Mouse (Mus musculus) intestine, embryonic 14.5 days (tissue): ENCODE results near the gene Bank1. TPM values are rescaled to one million over a fixed set of nuclear protein-coding genes. Genes with fewer than 3 reads are reported as not detected.

ENCODE experiments used
- ATAC-seq: fragments of 200-750 bp; cut with Nextera tagmentation; replicated peaks from 2 replicates; pipeline ENCODE4 v1.8.0; 2017; ENCODE audit warnings: low read depth, moderate number of reproducible peaks, moderate TSS enrichment, moderate library complexity; ENCODE audit not compliant: low FRiP score, low TSS enrichment
- DNase-seq: peaks from one replicate; pipeline ENCODE4 v3.0.0-alpha.2; 2018; ENCODE audit warnings: low spot score
- H3K27ac ChIP-seq: fragments of 300-500 bp; sonication (generic); 2 replicates; pipeline ENCODE4 v1.5.1; 2014; ENCODE audit warnings: low read depth, mild to moderate bottlenecking, control low read depth
- H3K27me3 ChIP-seq: fragments of 300-500 bp; sonication (generic); replicated peaks from 2 replicates; pipeline ENCODE4 v1.6.1; 2014; ENCODE audit warnings: low read length, control low read depth; ENCODE audit not compliant: control insufficient read depth, insufficient read depth
- H3K36me3 ChIP-seq: fragments of 300-500 bp; sonication (generic); 2 replicates; pipeline ENCODE4 v1.6.1; 2014; ENCODE audit warnings: low read length, control low read depth; ENCODE audit not compliant: control insufficient read depth, insufficient read depth
- H3K4me1 ChIP-seq: fragments of 300-500 bp; sonication (generic); replicated peaks from 2 replicates; pipeline ENCODE4 v1.6.1; 2014; ENCODE audit warnings: low read length, control low read depth, mixed read lengths; ENCODE audit not compliant: control insufficient read depth, insufficient read depth
- H3K4me2 ChIP-seq: fragments of 300-500 bp; sonication (generic); 2 replicates; pipeline ENCODE4 v1.6.1; 2014; ENCODE audit warnings: low read length
- H3K4me3 ChIP-seq: fragments of 300-500 bp; sonication (generic); 2 replicates; pipeline ENCODE4 v1.5.1; 2014; ENCODE audit warnings: low read depth, low read length, control low read depth, mixed read lengths
- H3K9ac ChIP-seq: fragments of 300-500 bp; sonication (generic); 2 replicates; pipeline ENCODE4 v1.6.1; 2014; ENCODE audit warnings: mild to moderate bottlenecking, low read length
- H3K9me3 ChIP-seq: fragments of 300-500 bp; sonication (generic); 2 replicates; pipeline ENCODE4 v1.6.1; 2016; ENCODE audit warnings: low read length, control low read depth; ENCODE audit not compliant: control insufficient read depth
- WGBS: fragments of 180-500 bp; shearing (Covaris S2); extraction: QIAGEN DNeasy Blood & Tissue Kit; methylation state at CpG from one replicate; pipeline ENCODE4 v1.1.7; 2014; 5-methylcytosine and 5-hydroxymethylcytosine counted together
- polyA plus RNA-seq: library from polyadenylated mRNA; unstranded; fragments of >200 nt; fragmentation: Nextera tagmentation; extraction: Ambion mirVana; gene quantifications from 2 replicates; pipeline ENCODE4 v1.2.1, GENCODE M21; 2014

The Bank1 gene
- polyA plus RNA-seq, 1 experiment from 2014 or later: 1.6 TPM

- Histone ChIP-seq H3K4me1 (no peaks in the 10 kb centered on the region), H3K27me3 (no peaks in the 10 kb centered on the region), H3K9me3 (no peaks in the 10 kb centered on the region), H3K4me2 (no peak overlapping the region), H3K4me3 (no peak overlapping the region), H3K27ac (no peak overlapping the region), H3K9ac (no peak overlapping the region), H3K36me3 (no peaks in the 10 kb centered on the region)
- DNase-seq: no peak
- ATAC-seq: no peak
- 89% methylated on average over 6 of the region's 6 CpGs for WGBS
These were observed 216.3 kb downstream of the Bank1 start for GRCm38 (mm10) chr3:136109411-136110139.

- DNase-seq (no peak), ATAC-seq (no peak)
- Histone ChIP-seq H3K4me1 (no peaks in the 10 kb centered on the region), H3K4me2 (no peak overlapping the region), H3K4me3 (no peak overlapping the region), H3K9ac (no peak overlapping the region), H3K27me3 (no peaks in the 10 kb centered on the region), H3K27ac (no peak overlapping the region), H3K9me3 (no peaks in the 10 kb centered on the region), H3K36me3 (no peaks in the 10 kb centered on the region)
- 44% methylated on average over 1 of the region's 1 CpGs for WGBS
These were observed 219.4 kb downstream of the Bank1 start for GRCm38 (mm10) chr3:136106452-136106851.

GRCm38 (mm10) chr3:136103339-136103738, 222.5 kb downstream of the Bank1 start:
- H3K4me1 ChIP-seq: no peaks in the 10 kb centered on the region
- H3K4me3 ChIP-seq: no peak overlapping the region
- ATAC-seq: no peak
- H3K9ac ChIP-seq: no peak overlapping the region
- H3K4me2 ChIP-seq: no peak overlapping the region
- no peaks in the 10 kb centered on the region for H3K36me3 ChIP-seq
- no peaks in the 10 kb centered on the region for H3K9me3 ChIP-seq
- DNase-seq: no peak
- WGBS: 86% methylated on average over 2 of the region's 2 CpGs
- no peaks in the 10 kb centered on the region for H3K27me3 ChIP-seq
- no peak overlapping the region for H3K27ac ChIP-seq

GRCm38 (mm10) chr3:136100973-136101500, 224.8 kb downstream of the Bank1 start:
- H3K4me3 ChIP-seq: no peak overlapping the region
- no peak overlapping the region for H3K4me2 ChIP-seq
- WGBS: 87% methylated on average over 5 of the region's 5 CpGs
- DNase-seq: no peak
- H3K9ac ChIP-seq: no peak overlapping the region
- no peaks in the 10 kb centered on the region for H3K4me1 ChIP-seq
- no peaks in the 10 kb centered on the region for H3K27me3 ChIP-seq
- no peaks in the 10 kb centered on the region for H3K9me3 ChIP-seq
- no peak for ATAC-seq
- H3K36me3 ChIP-seq: no peaks in the 10 kb centered on the region
- no peak overlapping the region for H3K27ac ChIP-seq

GRCm38 (mm10) chr3:136100292-136100691, 225.6 kb downstream of the Bank1 start:
- Histone ChIP-seq H3K36me3 (no peaks in the 10 kb centered on the region), H3K27ac (no peak overlapping the region), H3K4me3 (no peak overlapping the region), H3K4me1 (no peaks in the 10 kb centered on the region), H3K4me2 (no peak overlapping the region), H3K27me3 (no peaks in the 10 kb centered on the region), H3K9me3 (no peaks in the 10 kb centered on the region), H3K9ac (no peak overlapping the region)
- 81% methylated on average over 8 of the region's 8 CpGs for WGBS
- DNase-seq: no peak
- no peak for ATAC-seq

- no peak overlapping the region for H3K27ac ChIP-seq
- H3K4me1 ChIP-seq: peaks cover 4% of the 10 kb centered on the region; the same call in 1 of the 2 replicates
- H3K9me3 ChIP-seq: no peaks in the 10 kb centered on the region
- no peak overlapping the region for H3K4me3 ChIP-seq
- 76% methylated on average over 7 of the region's 7 CpGs for WGBS
- no peaks in the 10 kb centered on the region for H3K27me3 ChIP-seq
- no peak for ATAC-seq
- no peaks in the 10 kb centered on the region for H3K36me3 ChIP-seq
- no peak overlapping the region for H3K4me2 ChIP-seq
- DNase-seq: no peak
- no peak overlapping the region for H3K9ac ChIP-seq
These were observed 238.8 kb downstream of the Bank1 start for GRCm38 (mm10) chr3:136086948-136087660.

- ATAC-seq (no peak), DNase-seq (no peak)
- Histone ChIP-seq H3K27ac (no peak overlapping the region), H3K4me1 (peaks cover 4% of the 10 kb centered on the region; the same call in 1 of the 2 replicates), H3K4me2 (no peak overlapping the region), H3K36me3 (no peaks in the 10 kb centered on the region), H3K4me3 (no peak overlapping the region), H3K9ac (no peak overlapping the region), H3K9me3 (no peaks in the 10 kb centered on the region), H3K27me3 (no peaks in the 10 kb centered on the region)
- 72% methylated on average over 5 of the region's 5 CpGs for WGBS
These were observed 239.4 kb downstream of the Bank1 start for GRCm38 (mm10) chr3:136086431-136086830.

GRCm38 (mm10) chr3:136085077-136085476, 240.8 kb downstream of the Bank1 start:
- Histone ChIP-seq H3K4me2 (no peak overlapping the region), H3K4me1 (peaks cover 4% of the 10 kb centered on the region; the same call in 1 of the 2 replicates), H3K27me3 (no peaks in the 10 kb centered on the region), H3K36me3 (no peaks in the 10 kb centered on the region), H3K27ac (no peak overlapping the region), H3K9me3 (no peaks in the 10 kb centered on the region), H3K9ac (no peak overlapping the region), H3K4me3 (no peak overlapping the region)
- 82% methylated on average over 1 of the region's 1 CpGs for WGBS
- ATAC-seq (no peak), DNase-seq (no peak)
